Mouse (Mus musculus): ENCODE results near the gene Magi2. TPM values are rescaled to one million over a fixed set of nuclear protein-coding genes. Genes with fewer than 3 reads are reported as not detected.

The Magi2 gene
- polyA plus RNA-seq, 1 experiment from 2014 or later: 3.2 TPM

DNA sequence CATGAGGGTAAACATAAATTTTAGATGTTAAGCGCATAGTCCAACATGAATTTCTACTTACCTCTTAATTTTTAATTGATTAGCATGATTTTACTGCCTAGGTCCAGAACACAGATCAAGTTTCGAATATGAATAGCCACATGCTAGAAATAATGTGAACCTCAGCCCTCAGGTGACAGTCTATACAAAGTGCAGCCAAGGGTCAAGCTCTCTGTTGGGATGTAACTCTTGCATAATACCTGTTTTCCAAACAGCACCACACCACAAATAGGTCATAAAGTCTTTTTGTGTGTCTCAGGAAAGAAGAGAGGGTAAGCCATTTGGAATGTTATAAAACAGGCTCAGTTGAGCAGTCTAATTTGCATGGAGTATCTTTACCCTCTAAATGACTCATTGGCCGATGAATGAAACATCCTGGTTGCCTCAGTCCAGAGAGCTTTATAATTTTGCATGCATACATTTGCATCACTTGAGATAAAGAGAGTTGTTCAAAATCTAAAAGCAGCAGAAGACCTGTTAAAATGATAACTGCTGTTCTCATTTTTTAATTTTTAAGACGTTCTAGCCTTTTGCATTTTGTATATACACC, 246.1 kb downstream of the Magi2 start:
- WGBS: 77% methylated on average over 4 of the region's 4 CpGs

DNA sequence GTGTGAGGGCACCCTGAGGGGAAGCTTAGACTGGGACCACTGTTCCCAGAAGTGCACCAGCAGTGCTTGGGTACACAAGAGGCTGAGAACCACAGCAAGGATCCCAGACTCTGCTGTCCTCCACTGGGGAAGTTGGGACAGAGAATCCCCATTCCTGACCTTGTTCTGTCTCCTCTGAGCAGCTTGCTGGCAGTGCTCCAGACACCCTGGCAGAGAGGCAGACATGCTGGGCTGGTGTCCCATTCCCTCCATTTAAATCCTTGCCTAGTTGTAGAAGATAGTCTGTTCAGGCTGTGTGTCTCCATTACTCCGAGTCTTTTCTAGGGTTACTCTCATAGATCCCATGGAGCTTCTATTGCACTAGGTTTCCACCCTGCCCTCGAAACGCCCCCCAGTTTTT, 256.1 kb downstream of the Magi2 start:
- no peaks in the 10 kb centered on the region; the same call in 1 of the 2 replicates for H3K4me1 ChIP-seq (replicated peaks; ENCODE audit: control insufficient read depth, insufficient read depth, low read length)
- WGBS: 84% methylated on average over 3 of the region's 3 CpGs
- DNase-seq (ENCODE audit: low spot score): no peak
- H3K27ac ChIP-seq (ENCODE audit: low read depth): no peak overlapping the region
- H3K36me3 ChIP-seq (ENCODE audit: control insufficient read depth, insufficient read depth, low read length): no peaks in the 10 kb centered on the region
- no peak for ATAC-seq (replicated peaks; ENCODE audit: low FRiP score, low TSS enrichment, low read depth)
- H3K9ac ChIP-seq (ENCODE audit: low read length): no peak overlapping the region
- no peak overlapping the region for H3K4me3 ChIP-seq (ENCODE audit: low read depth, low read length)
- no peaks in the 10 kb centered on the region for H3K9me3 ChIP-seq (ENCODE audit: control insufficient read depth, low read length)
- H3K4me2 ChIP-seq (ENCODE audit: low read length): no peak overlapping the region
- no peaks in the 10 kb centered on the region for H3K27me3 ChIP-seq (replicated peaks; ENCODE audit: control insufficient read depth, insufficient read depth, low read length)

More for the DNA sequence above, 246.1 kb downstream of the Magi2 start:
- Histone ChIP-seq H3K27me3 (replicated peaks; ENCODE audit: control insufficient read depth, insufficient read depth, low read length) (no peaks in the 10 kb centered on the region), H3K4me3 (ENCODE audit: low read depth, low read length) (no peak overlapping the region), H3K9ac (ENCODE audit: low read length) (no peak overlapping the region), H3K36me3 (ENCODE audit: control insufficient read depth, insufficient read depth, low read length) (no peaks in the 10 kb centered on the region), H3K4me1 (replicated peaks; ENCODE audit: control insufficient read depth, insufficient read depth, low read length) (no peaks in the 10 kb centered on the region), H3K9me3 (ENCODE audit: control insufficient read depth, low read length) (no peaks in the 10 kb centered on the region), H3K4me2 (ENCODE audit: low read length) (no peak overlapping the region), H3K27ac (ENCODE audit: low read depth) (no peak overlapping the region)
- DNase-seq (ENCODE audit: low spot score) (no peak), ATAC-seq (replicated peaks; ENCODE audit: low FRiP score, low TSS enrichment, low read depth) (no peak)

GRCm38 (mm10) chr5:19487947-19488346, 261.1 kb downstream of the Magi2 start:
- Histone ChIP-seq H3K9ac (ENCODE audit: low read length) (no peak overlapping the region), H3K9me3 (ENCODE audit: control insufficient read depth, low read length) (no peaks in the 10 kb centered on the region), H3K27ac (ENCODE audit: low read depth) (no peak overlapping the region), H3K36me3 (ENCODE audit: control insufficient read depth, insufficient read depth, low read length) (no peaks in the 10 kb centered on the region), H3K4me2 (ENCODE audit: low read length) (no peak overlapping the region), H3K4me1 (replicated peaks; ENCODE audit: control insufficient read depth, insufficient read depth, low read length) (no peaks in the 10 kb centered on the region; the same call in 1 of the 2 replicates), H3K27me3 (replicated peaks; ENCODE audit: control insufficient read depth, insufficient read depth, low read length) (no peaks in the 10 kb centered on the region), H3K4me3 (ENCODE audit: low read depth, low read length) (no peak overlapping the region)
- 18% methylated on average over 7 of the region's 7 CpGs for WGBS
- DNase-seq (ENCODE audit: low spot score) (no peak), ATAC-seq (replicated peaks; ENCODE audit: low FRiP score, low TSS enrichment, low read depth) (no peak)

DNA sequence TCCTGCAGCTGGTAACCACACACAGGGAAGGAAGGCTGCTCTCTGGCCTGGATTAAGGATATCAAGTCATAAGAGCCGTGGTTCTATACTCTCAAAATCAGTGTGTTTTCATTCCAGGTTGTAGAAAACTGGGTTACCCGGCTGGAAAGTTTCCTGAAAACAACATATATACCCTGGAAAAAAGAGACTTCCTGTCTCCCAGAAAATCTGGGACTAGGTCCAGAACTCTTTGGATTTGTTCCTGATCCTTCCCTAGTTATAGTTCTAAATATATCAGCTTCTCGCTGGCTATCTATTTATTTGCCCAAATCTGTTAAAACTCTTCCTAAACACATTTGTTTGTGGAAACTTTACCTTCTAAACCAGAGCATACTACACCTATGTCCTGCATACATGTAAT, 274.2 kb downstream of the Magi2 start:
- WGBS: 76% methylated on average over 3 of the region's 3 CpGs
- H3K4me1 ChIP-seq (replicated peaks; ENCODE audit: control insufficient read depth, insufficient read depth, low read length): no peaks in the 10 kb centered on the region
- no peak overlapping the region for H3K27ac ChIP-seq (ENCODE audit: low read depth)
- DNase-seq (ENCODE audit: low spot score) (no peak), ATAC-seq (replicated peaks; ENCODE audit: low FRiP score, low TSS enrichment, low read depth) (no peak)
- H3K4me2 ChIP-seq (ENCODE audit: low read length): no peak overlapping the region
- no peak overlapping the region for H3K4me3 ChIP-seq (ENCODE audit: low read depth, low read length)
- no peak overlapping the region for H3K9ac ChIP-seq (ENCODE audit: low read length)
- no peaks in the 10 kb centered on the region for H3K36me3 ChIP-seq (ENCODE audit: control insufficient read depth, insufficient read depth, low read length)
- H3K9me3 ChIP-seq (ENCODE audit: control insufficient read depth, low read length): no peaks in the 10 kb centered on the region
- H3K27me3 ChIP-seq (replicated peaks; ENCODE audit: control insufficient read depth, insufficient read depth, low read length): no peaks in the 10 kb centered on the region

- Histone ChIP-seq H3K4me2 (ENCODE audit: low read length) (no peak overlapping the region), H3K9ac (ENCODE audit: low read length) (no peak overlapping the region), H3K4me1 (replicated peaks; ENCODE audit: control insufficient read depth, insufficient read depth, low read length) (no peaks in the 10 kb centered on the region), H3K27me3 (replicated peaks; ENCODE audit: control insufficient read depth, insufficient read depth, low read length) (no peaks in the 10 kb centered on the region), H3K9me3 (ENCODE audit: control insufficient read depth, low read length) (no peaks in the 10 kb centered on the region), H3K4me3 (ENCODE audit: low read depth, low read length) (no peak overlapping the region), H3K36me3 (ENCODE audit: control insufficient read depth, insufficient read depth, low read length) (no peaks in the 10 kb centered on the region), H3K27ac (ENCODE audit: low read depth) (no peak overlapping the region)
- no peak; the same call in 1 of the 2 replicates for ATAC-seq (replicated peaks; ENCODE audit: low FRiP score, low TSS enrichment, low read depth)
- no peak for DNase-seq (ENCODE audit: low spot score)
These were observed 295.3 kb downstream of the Magi2 start for GRCm38 (mm10) chr5:19522168-19522567.

DNA sequence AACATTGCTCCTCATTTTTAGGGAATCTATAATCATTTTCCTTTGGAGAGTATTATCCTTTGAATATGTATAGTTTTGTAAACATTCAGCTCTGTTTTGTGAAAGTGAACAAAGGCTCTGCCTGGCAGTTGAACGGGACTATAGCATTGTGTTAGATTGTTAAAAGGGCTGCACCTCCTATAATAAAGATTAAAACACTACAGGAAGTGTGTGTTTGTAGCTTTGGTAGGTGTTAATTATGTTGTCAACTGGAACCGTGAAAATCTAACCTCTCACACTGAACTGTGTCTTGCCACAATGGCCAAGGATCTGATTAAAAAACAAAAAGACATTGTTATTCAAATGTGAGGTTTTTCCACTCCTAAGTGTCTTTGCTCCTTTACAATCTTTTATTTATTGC, 312.5 kb downstream of the Magi2 start:
- no peaks in the 10 kb centered on the region for H3K9me3 ChIP-seq (ENCODE audit: control insufficient read depth, low read length)
- no peaks in the 10 kb centered on the region for H3K36me3 ChIP-seq (ENCODE audit: control insufficient read depth, insufficient read depth, low read length)
- no peaks in the 10 kb centered on the region for H3K27me3 ChIP-seq (replicated peaks; ENCODE audit: control insufficient read depth, insufficient read depth, low read length)
- no peak overlapping the region for H3K27ac ChIP-seq (ENCODE audit: low read depth)
- 21% methylated on average over 2 of the region's 2 CpGs for whole genome bisulfite sequencing
- H3K4me3 ChIP-seq (ENCODE audit: low read depth, low read length): no peak overlapping the region
- no peak for DNase-seq (ENCODE audit: low spot score)
- no peaks in the 10 kb centered on the region for H3K4me1 ChIP-seq (replicated peaks; ENCODE audit: control insufficient read depth, insufficient read depth, low read length)
- H3K4me2 ChIP-seq (ENCODE audit: low read length): no peak overlapping the region
- H3K9ac ChIP-seq (ENCODE audit: low read length): no peak overlapping the region
- no peak for ATAC-seq (replicated peaks; ENCODE audit: low FRiP score, low TSS enrichment, low read depth)

DNA sequence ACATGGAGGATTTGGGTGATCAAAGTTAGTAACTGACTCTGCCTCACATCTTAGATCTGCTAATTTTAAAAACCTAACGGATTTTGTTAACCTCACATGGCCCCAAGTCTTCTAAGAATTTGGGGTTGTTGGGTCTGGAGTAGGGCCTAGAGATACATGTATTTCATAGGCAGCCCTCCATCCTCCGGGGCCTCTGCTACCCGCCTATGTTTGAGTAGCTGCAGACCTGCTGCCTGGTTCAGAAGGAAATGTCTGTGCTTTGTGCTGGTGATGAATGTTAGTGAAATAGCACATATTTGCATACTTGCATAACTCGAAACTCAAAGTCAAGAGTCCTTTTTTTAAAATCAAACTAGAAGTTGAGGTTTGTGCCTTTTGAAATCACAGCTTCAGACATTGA, 319.6 kb downstream of the Magi2 start:
- H3K27ac ChIP-seq (ENCODE audit: low read depth): no peak overlapping the region
- H3K36me3 ChIP-seq (ENCODE audit: control insufficient read depth, insufficient read depth, low read length): no peaks in the 10 kb centered on the region
- 49% methylated on average over 4 of the region's 4 CpGs for WGBS
- H3K9me3 ChIP-seq (ENCODE audit: control insufficient read depth, low read length): no peaks in the 10 kb centered on the region
- 0 out of 2 replicates have a peak, but pooled peaks cover 2% of the 10 kb centered on the region for H3K4me1 ChIP-seq (replicated peaks; ENCODE audit: control insufficient read depth, insufficient read depth, low read length)
- H3K27me3 ChIP-seq (replicated peaks; ENCODE audit: control insufficient read depth, insufficient read depth, low read length): no peaks in the 10 kb centered on the region
- H3K4me3 ChIP-seq (ENCODE audit: low read depth, low read length): no peak overlapping the region
- ATAC-seq (replicated peaks; ENCODE audit: low FRiP score, low TSS enrichment, low read depth) (no peak), DNase-seq (ENCODE audit: low spot score) (no peak)
- no peak overlapping the region for H3K9ac ChIP-seq (ENCODE audit: low read length)
- no peak overlapping the region for H3K4me2 ChIP-seq (ENCODE audit: low read length)

DNA sequence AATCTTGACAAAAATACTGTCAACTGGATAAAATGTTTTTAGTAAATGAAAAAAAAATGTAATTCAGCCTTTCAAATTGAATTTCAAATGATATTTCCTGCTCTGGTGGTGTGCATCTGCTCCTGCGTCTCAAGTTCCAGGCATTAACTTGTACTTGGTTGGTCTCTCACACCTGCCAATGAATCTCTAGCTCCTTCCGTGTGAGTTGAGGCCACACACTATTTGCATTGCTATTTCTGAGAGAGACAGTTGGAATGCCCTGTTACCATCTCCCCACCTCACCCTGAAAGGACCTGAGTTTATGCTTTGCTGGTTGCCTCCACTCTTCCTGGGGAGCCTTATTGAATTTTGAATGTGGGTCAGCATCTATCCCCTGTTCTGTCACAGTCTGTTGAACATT, 320.1 kb downstream of the Magi2 start:
- Histone ChIP-seq H3K4me2 (ENCODE audit: low read length) (no peak overlapping the region), H3K27ac (ENCODE audit: low read depth) (no peak overlapping the region), H3K36me3 (ENCODE audit: control insufficient read depth, insufficient read depth, low read length) (no peaks in the 10 kb centered on the region), H3K9ac (ENCODE audit: low read length) (no peak overlapping the region), H3K9me3 (ENCODE audit: control insufficient read depth, low read length) (no peaks in the 10 kb centered on the region), H3K4me1 (replicated peaks; ENCODE audit: control insufficient read depth, insufficient read depth, low read length) (0 out of 2 replicates have a peak, but pooled peaks cover 2% of the 10 kb centered on the region), H3K27me3 (replicated peaks; ENCODE audit: control insufficient read depth, insufficient read depth, low read length) (no peaks in the 10 kb centered on the region), H3K4me3 (ENCODE audit: low read depth, low read length) (no peak overlapping the region)
- 43% methylated on average over 2 of the region's 2 CpGs for WGBS
- DNase-seq (ENCODE audit: low spot score): no peak
- no peak for ATAC-seq (replicated peaks; ENCODE audit: low FRiP score, low TSS enrichment, low read depth)

DNA sequence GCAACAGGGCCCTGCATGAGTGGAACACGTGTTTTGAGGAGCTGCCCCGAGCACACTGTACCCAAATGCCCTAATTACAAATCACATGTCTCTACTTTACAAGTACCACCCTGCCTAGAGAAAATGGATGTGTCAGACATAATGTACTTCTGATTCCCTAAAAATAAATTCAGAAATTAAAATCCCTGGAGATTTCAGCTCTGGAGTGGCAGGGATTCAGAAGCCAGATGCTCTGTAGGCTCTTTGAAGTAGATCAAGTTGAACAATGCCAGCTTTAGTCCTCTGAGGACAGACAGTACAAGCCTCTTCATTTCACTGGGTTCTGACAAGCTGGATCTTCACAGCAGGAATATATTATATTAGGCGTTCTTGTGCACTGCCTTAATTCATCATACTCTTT, 326.7 kb downstream of the Magi2 start:
- 77% methylated on average over 3 of the region's 3 CpGs for WGBS
- no peak overlapping the region for H3K27ac ChIP-seq (ENCODE audit: low read depth)
- H3K4me2 ChIP-seq (ENCODE audit: low read length): no peak overlapping the region
- ATAC-seq (replicated peaks; ENCODE audit: low FRiP score, low TSS enrichment, low read depth) (no peak), DNase-seq (ENCODE audit: low spot score) (no peak)
- no peak overlapping the region for H3K4me3 ChIP-seq (ENCODE audit: low read depth, low read length)
- H3K4me1 ChIP-seq (replicated peaks; ENCODE audit: control insufficient read depth, insufficient read depth, low read length): no peaks in the 10 kb centered on the region
- no peak overlapping the region for H3K9ac ChIP-seq (ENCODE audit: low read length)
- H3K27me3 ChIP-seq (replicated peaks; ENCODE audit: control insufficient read depth, insufficient read depth, low read length): no peaks in the 10 kb centered on the region
- H3K36me3 ChIP-seq (ENCODE audit: control insufficient read depth, insufficient read depth, low read length): no peaks in the 10 kb centered on the region
- H3K9me3 ChIP-seq (ENCODE audit: control insufficient read depth, low read length): no peaks in the 10 kb centered on the region
